Mouse (Mus musculus): ENCODE results near the gene Cant1.

GRCm38 (mm10) chr11:118401195-118401594 lies 17.7 kb downstream of the Cant1 start:
- no peak for TF ChIP-seq EP300 (IDR thresholded peaks at IDR 0.05; ENCODE audit: low read depth)
- TF ChIP-seq CTCF (IDR thresholded peaks at IDR 0.05; ENCODE audit: low read depth) = no peak

Data from liver, embryonic 14.5 days (tissue).